Mouse (Mus musculus): ENCODE measurements around the gene Nav2.

DNA sequence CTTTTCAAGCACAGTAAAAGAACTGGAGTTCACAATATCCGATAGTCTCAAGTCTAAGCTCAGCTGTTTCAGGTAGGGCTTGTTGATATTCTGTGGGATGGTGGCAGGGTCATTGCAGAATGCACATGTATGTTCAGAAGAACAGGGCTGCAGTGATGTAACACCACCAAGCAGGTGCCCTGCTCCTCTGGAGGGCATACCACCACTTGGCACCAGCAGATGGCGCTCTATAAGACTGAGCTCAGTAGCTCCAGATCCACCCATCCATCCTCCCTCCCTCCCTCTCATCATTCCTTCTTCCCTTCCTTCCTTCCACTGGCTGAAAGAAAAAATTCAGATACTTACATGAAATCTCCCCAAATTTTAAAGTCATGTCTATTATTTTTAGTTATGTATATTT, 547.6 kb downstream of the Nav2 start:
- peak; percentile 68 for TF ChIP-seq CTCF (IDR thresholded peaks at IDR 0.05; ENCODE audit: borderline replicate concordance, extremely low read depth, insufficient read depth, insufficient read length)
- no peak for TF ChIP-seq POLR2A (IDR thresholded peaks at IDR 0.05; ENCODE audit: borderline replicate concordance, extremely low read depth, insufficient read depth, insufficient read length, poor library complexity, severe bottlenecking)
